13 mouse cellular contexts compared by ENCODE assay signal in genomic region chr10:95615849-95616650, GRCm38 (mm10). TPM values are rescaled to one million over a fixed set of nuclear protein-coding genes. Genes with fewer than 3 reads are reported as not detected.
A peak's percentile ranks its signal among the peaks of the same experiment; 100 is the strongest.
DNase-seq lines count a peak whose midpoint lies in the region; ATAC-seq and TF ChIP-seq lines count a peak whose summit lies in the region.
"Had no signal": no experiment of that assay in that cellular context is flagged by ENCODE, and none has a peak within 500 bp of the region (broad histone marks: within the 10 kb centered on the region; RNA-seq: fewer than 3 reads in every experiment).

No protein-coding gene starts in this region.

- H3K4me3 ChIP-seq in left cerebral cortex, adult 2 months, result peak overlapping the region; percentile 15
- H3K4me3 ChIP-seq: hindbrain, embryonic 10.5 days had no signal

- peak overlapping the region; percentile 77 for H3K27ac ChIP-seq in left cerebral cortex, adult 2 months
- H3K27ac ChIP-seq: hindbrain, embryonic 10.5 days had no signal

- no peak for TF ChIP-seq CTCF in left cerebral cortex, adult 2 months (IDR thresholded peaks at IDR 0.05)

- DNase-seq in frontal cortex, postnatal 14 days (ENCODE audit: low spot score in 2 of 2), result no peak
- DNase-seq in left cerebral cortex, adult 2 months (ENCODE audit: extremely low spot score in 1 of 2, low spot score in 2 of 2), result peak in 1 of 2 experiments; percentile 61
- no peak for DNase-seq in left cerebral cortex, postnatal 4 days
- DNase-seq in telencephalon, adult 2 months (ENCODE audit: low read depth, low spot score), result peak; percentile 83
- no peak for DNase-seq in lung, postnatal 4 days
- DNase-seq in gastrocnemius, postnatal 10 days, result no peak
- DNase-seq: layer of hippocampus, postnatal 36 days; thymus, adult 2 months had no signal

- intact Hi-C loops in left cerebral cortex, adult 2 months (cut with DNase I), result loop anchor here (2.0 to 5.0 kb wide), 2 partner anchors 56 to 89 kb away; partner anchors contain the start of gene Anapc15-ps
- intact Hi-C loops in left cerebral cortex, postnatal 4 days (cut with DNase I), result loop anchor here (10.0 kb wide), 1 partner anchor 51 kb away; the partner anchor contains the start of gene Nudt4

- ATAC-seq in frontal cortex, adult (ENCODE audit: low TSS enrichment), result peak; percentile 93
- peak; percentile 60 for ATAC-seq in inflammation-experienced regulatory T-cells, adult 6 months

RNA-seq across cellular contexts. Expression of gene Nudt4, which starts 52.1 kb away (rescaled TPM):
- total RNA-seq in left cerebral cortex, adult 2 months (2021), result 100 to 1,000 TPM; 140 to 147 TPM
- total RNA-seq in left cerebral cortex, postnatal 4 days (2021), result 100 to 1,000 TPM; 202 to 243 TPM
- polyA plus RNA-seq in inflammation-experienced regulatory T-cells, adult 6 months (2017; shearing (Covaris generic)), result 10 to 100 TPM in 2 of 3 experiments, 1 to 10 TPM in 1; 9.7 to 17.0 (median 12.9) TPM
- 100 to 1,000 TPM; 212 to 218 TPM for total RNA-seq in gastrocnemius, postnatal 10 days (2021)

RNA-seq across cellular contexts. Expression of gene Anapc15-ps, which starts 57.2 kb away (rescaled TPM):
- not detected for total RNA-seq in left cerebral cortex, adult 2 months (2021)
- not detected for total RNA-seq in left cerebral cortex, postnatal 4 days (2021)
- polyA plus RNA-seq in inflammation-experienced regulatory T-cells, adult 6 months (2017; shearing (Covaris generic)), result not detected
- total RNA-seq in gastrocnemius, postnatal 10 days (2021), result not detected
- total RNA-seq: layer of hippocampus, postnatal 36 days had no signal
- polyA plus RNA-seq: hindbrain, embryonic 10.5 days; liver, embryonic 16.5 days; spleen, adult 2 months; thymus, adult 2 months had no signal
